Mouse (Mus musculus): ENCODE measurements around the gene Rogdi.

Gene Rogdi

GRCm38 (mm10) chr16:4993276-4993675, 20.1 kb downstream of the Rogdi start:
- no peak for DNase-seq (ENCODE audit: low spot score in 2 of 2)

GRCm38 (mm10) chr16:4984717-4985116, 28.6 kb downstream of the Rogdi start:
- DNase-seq (ENCODE audit: low spot score in 2 of 2), result no peak

- no peak for DNase-seq (ENCODE audit: low spot score in 2 of 2)
Measured at GRCm38 (mm10) chr16:4979755-4980380, 33.5 kb downstream of the Rogdi start.

DNA sequence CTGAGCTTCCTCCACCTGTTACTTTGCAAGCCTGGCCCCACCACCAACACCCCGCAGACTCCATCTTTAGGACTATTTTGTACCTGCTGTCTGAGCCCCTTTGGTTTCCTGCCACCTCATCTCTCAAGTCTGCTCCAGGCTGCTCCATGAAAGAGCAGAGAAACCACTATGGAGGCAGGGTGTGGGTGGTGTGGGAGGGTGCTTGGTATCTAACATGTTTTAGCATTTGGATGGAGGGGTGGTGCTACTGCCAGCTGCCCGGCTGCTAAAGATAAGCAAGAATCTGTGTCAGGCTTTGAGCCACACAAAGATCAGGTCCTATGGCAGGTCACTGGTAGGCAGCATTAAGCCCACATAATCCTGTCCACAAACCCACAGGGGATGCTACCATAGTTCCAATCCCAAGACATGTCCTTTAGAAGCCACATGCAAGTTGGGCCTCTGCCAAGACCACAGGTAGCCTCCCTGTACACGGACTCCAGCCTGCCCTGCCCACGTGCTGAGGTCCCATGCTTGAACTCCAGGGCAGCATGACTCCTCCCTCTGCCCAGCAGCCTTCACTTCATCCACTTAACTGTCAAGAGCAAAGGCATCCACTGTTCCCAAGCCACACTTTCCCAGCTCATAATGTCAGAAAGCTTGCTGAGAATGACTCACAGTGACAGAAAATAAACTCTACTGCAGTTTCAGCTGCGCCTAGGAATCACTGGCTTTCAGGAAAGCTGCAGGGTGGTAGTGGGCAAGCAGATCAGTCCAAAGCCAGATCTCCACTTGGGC, 34.9 kb downstream of the Rogdi start:
- DNase-seq (ENCODE audit: low spot score in 2 of 2), result no peak

- DNase-seq (ENCODE audit: low spot score in 2 of 2), result no peak
Measured at GRCm38 (mm10) chr16:4976180-4976579, 37.2 kb downstream of the Rogdi start.

- DNase-seq (ENCODE audit: low spot score in 2 of 2), result peak; percentile 25 to 31
Measured at GRCm38 (mm10) chr16:4974521-4974920, 38.8 kb downstream of the Rogdi start.

DNA sequence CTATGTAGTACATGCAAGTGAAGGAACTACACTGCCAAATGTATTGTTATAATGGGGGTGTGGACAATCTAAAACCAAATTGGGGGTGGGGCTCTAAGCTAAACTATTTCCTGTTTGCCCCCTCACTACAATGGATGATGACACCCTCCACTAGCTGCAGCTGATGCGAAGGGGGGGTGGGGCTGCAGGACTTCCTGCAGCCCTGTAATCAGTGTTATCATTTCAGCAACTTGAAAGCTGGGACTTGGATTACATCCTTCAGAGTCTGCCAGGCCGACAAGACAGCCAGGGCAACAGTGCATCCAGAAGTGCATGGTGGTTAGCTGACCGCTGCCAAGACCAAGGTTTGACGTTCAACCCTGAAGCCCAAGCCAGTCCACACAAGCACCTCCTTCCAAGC, 41.7 kb downstream of the Rogdi start:
- DNase-seq (ENCODE audit: low spot score in 2 of 2), result no peak

- no peak for DNase-seq (ENCODE audit: low spot score in 2 of 2)
Measured at GRCm38 (mm10) chr16:4969055-4969843, 44.1 kb downstream of the Rogdi start.

DNA sequence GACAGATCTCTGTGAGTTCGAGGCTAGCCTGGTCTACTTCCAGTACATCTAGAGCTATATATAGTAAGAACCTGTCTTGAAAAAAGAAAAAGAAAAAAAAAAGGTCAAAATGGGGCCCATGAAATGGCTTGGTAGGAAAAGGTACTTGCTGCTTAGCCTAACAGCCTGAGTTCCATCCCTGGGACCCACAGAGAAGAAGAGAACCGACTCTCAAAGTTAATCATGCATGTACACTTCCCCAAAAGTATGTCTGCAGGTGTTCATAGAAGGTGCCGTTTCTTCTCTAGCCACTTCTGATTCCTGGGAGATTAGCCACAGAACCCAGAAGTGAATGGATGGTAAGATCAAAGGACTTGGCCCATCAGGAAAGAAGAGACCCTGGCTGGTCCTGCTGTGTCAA, 44.9 kb downstream of the Rogdi start:
- DNase-seq (ENCODE audit: low spot score in 2 of 2), result no peak

DNA sequence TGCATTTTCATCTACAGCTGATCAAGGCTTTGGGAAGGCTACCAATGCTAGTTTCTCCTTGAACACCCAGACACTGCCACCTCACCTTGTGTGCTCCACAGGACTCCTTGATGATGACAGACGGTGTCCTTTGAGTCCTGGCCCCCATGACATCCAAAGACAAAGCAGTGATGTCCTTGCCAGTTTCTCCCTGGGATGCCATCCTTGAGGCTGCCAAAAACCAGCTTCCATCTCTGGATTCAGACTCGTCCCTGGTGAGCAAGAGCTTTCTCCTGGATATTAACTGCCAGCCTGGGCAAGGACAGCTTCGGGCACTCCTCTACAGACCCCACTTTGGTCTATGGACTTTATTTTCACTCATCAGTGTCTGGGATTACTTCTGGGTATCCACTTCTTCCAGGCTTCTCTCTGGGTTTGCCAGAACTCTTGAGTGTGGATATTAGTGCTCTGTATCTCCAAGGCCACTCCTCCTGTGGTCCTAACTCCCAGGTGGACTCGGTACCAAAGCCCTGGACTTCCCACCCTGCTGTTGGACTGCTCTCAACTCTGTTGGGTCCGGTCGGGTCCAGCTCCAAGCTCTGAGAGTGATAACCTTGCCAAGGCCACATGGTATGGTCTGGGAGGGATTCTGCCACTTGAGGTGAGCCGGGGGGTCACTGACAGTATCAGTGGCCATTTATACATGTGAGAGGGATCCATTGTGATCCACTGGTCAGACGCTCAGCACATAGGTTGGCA, 47.8 kb downstream of the Rogdi start:
- DNase-seq (ENCODE audit: low spot score in 2 of 2), result no peak

GRCm38 (mm10) chr16:4964731-4965391, 48.5 kb downstream of the Rogdi start:
- DNase-seq (ENCODE audit: low spot score in 2 of 2), result no peak

GRCm38 (mm10) chr16:4963797-4964709, 49.3 kb downstream of the Rogdi start, which contains the start of gene Anks3:
Gene Anks3, minus strand, starts transcription at chr16:4964205.
- DNase-seq (ENCODE audit: low spot score in 2 of 2), result peak; percentile 89 to 90

DNA sequence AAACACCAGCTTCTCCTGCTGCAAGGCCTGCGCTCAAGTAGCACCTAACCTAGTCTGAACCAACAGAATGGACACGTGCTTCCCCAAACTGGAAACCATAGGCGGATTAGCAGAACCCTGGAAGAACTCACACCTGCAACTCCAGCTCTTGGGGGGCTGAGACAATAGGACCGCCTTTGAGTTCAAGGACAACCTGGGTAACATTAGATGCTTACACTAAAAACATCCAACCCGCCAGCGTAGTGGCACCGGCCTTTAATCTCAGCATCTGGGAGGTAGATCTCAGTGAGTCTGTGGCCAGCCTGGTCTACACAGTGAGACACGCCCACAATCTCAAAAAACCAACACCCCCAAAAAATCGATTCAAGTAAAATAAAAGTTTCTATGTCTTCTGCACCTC, 50.0 kb downstream of the Rogdi start:
- no peak for DNase-seq (ENCODE audit: low spot score in 2 of 2)

DNA sequence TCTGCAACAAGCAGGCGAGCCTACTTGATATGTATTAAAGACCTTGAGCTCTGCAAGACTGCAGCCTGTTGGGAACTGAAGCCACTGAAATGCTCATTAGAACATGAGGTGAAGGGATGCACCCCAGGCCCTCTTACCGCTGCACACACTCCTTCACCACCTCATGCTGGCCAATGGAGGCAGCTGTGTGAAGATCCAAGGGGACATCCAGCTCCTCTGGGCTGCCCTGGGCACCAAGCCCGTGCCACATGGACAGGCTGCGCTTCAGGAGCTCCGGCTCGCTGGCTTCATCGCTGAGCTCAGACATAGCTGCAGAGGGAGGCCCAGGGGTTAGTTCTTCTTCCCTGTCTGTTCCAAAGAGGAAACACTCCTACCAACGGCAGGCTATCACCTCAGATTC, 53.1 kb downstream of the Rogdi start:
- DNase-seq (ENCODE audit: low spot score in 2 of 2), result no peak

Data from thymus, postnatal 10 days (tissue).